Mouse (Mus musculus) spleen, adult 2 months (tissue): ENCODE results near the gene Lce1j.

Experiments used
- CTCF ChIP-seq: fragments of 200-500 bp; IDR thresholded peaks from 2 replicates; pipeline ENCODE4 v1.5.1; 2011; ENCODE audit warnings: mild to moderate bottlenecking, inconsistent platforms; ENCODE audit not compliant: insufficient read depth, insufficient read length, insufficient replicate concordance; ENCODE audit errors: extremely low read depth
- POLR2A ChIP-seq: fragments of 200-500 bp; IDR thresholded peaks from 2 replicates; pipeline ENCODE4 v1.6.1; 2011; ENCODE audit warnings: low read depth, low read length, inconsistent platforms

DNA sequence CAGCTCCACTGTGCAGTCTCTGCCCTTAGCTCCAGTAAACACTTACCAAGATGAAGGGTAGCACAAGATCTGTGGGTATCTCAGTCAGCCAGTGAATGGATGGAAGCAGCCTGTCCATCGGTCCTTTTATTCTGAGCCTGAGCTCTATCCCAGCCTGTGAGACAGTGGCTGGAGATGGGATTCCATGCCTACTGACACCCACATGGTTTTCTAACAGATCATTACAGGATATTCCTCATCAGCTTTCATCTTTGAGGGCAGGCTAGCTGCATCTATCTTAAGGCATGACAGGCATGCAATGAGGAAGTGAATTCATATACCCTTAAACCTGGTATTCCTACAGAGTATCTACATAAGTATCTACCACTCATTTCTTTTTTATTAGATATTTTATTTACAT, 25.3 kb downstream of the Lce1j start, which contains the start of gene Lce1h:
- TF ChIP-seq CTCF (no peak), POLR2A (no peak)
